ENCODE assay signal across 8 mouse cellular contexts in genomic region chr8:84656641-84657126, GRCm38 (mm10). TPM values are rescaled to one million over a fixed set of nuclear protein-coding genes. Genes with fewer than 3 reads are reported as not detected.
A peak's percentile ranks its signal among the peaks of the same experiment; 100 is the strongest.
DNase-seq lines count a peak whose midpoint lies in the region; ATAC-seq lines count a peak whose summit lies in the region.

No protein-coding gene starts in this region.

- ATAC-seq in erythroid progenitor cell, adult 5-6 weeks (replicated peaks; ENCODE audit: low FRiP score, poor library complexity, severe bottlenecking): peak; percentile 74

- no peaks in the 10 kb centered on the region for H3K9me3 ChIP-seq in midbrain, embryonic 10.5 days (replicated peaks)

- under 1% methylated on average over 23 of the region's 23 CpGs for WGBS in large intestine, adult 2 months
- 2% methylated on average over 23 of the region's 23 CpGs for WGBS in midbrain, embryonic 10.5 days

- intact Hi-C loops in heart, postnatal 14 days (cut with DNase I): no loop called here

- H3K27ac ChIP-seq in midbrain, embryonic 10.5 days (replicated peaks): peak overlapping the region; percentile 91

- H3K36me3 ChIP-seq in midbrain, embryonic 10.5 days: no peaks in the 10 kb centered on the region

- DNase-seq in B cell, adult 2 months: peak; percentile 70 to 74
- DNase-seq in adrenal gland, adult 2 months: peak; percentile 84
- DNase-seq in heart, postnatal 14 days: peak; percentile 76 to 80
- peak; percentile 90 for DNase-seq in large intestine, adult 2 months (ENCODE audit: low read depth, low spot score)
- peak; percentile 72 for DNase-seq in midbrain, embryonic 10.5 days (ENCODE audit: low spot score)
- peak; percentile 70 to 83 for DNase-seq in spleen, postnatal 4 days (ENCODE audit: low spot score in 2 of 2)
- DNase-seq in layer of hippocampus, adult 9-11 months: no peak

- H3K4me1 ChIP-seq in midbrain, embryonic 10.5 days: peaks cover 69% of the 10 kb centered on the region

- H3K4me3 ChIP-seq in midbrain, embryonic 10.5 days: peak overlapping the region; percentile 56

- H3K27me3 ChIP-seq in midbrain, embryonic 10.5 days (ENCODE audit: low read depth, poor library complexity, severe bottlenecking): no peaks in the 10 kb centered on the region

RNA-seq across cellular contexts. Expression of gene Ier2, which starts 6.0 kb away (rescaled TPM):
- total RNA-seq in adrenal gland, adult 2 months (2021): 10 to 100 TPM; 24.9 to 34.8 TPM
- polyA plus RNA-seq in adrenal gland, adult 2 months (2012; rRNA removed): 13.7 and 27.0 TPM in 2 replicates
- total RNA-seq in erythroid progenitor cell, adult 5-6 weeks (2015; ENCODE audit: low replicate concordance): 10.9 and 16.2 TPM in 2 replicates
- 7.6 and 8.1 TPM in 2 replicates for total RNA-seq in erythroid progenitor cell, adult 5-6 weeks (2017; ENCODE audit: low replicate concordance)
- 10 to 100 TPM; 26.2 to 29.4 TPM for total RNA-seq in heart, postnatal 14 days (2021)
- polyA plus RNA-seq in large intestine, adult 2 months (2012; rRNA removed): 28.1 and 39.5 TPM in 2 replicates
- 63.6 and 78.2 TPM in 2 replicates for polyA plus RNA-seq in midbrain, embryonic 10.5 days (2016; fragmentation: Nextera tagmentation; extraction: Ambion mirVana)

RNA-seq across cellular contexts. Expression of gene Trmt1, which starts 29.4 kb away (rescaled TPM):
- 10 to 100 TPM; 57.0 to 68.5 TPM for total RNA-seq in adrenal gland, adult 2 months (2021)
- polyA plus RNA-seq in adrenal gland, adult 2 months (2012; rRNA removed): 150 and 160 TPM in 2 replicates
- total RNA-seq in erythroid progenitor cell, adult 5-6 weeks (2015; ENCODE audit: low replicate concordance): 7.9 and 13.4 TPM in 2 replicates
- 18.4 and 23.1 TPM in 2 replicates for total RNA-seq in erythroid progenitor cell, adult 5-6 weeks (2017; ENCODE audit: low replicate concordance)
- 10 to 100 TPM; 32.5 to 35.2 TPM for total RNA-seq in heart, postnatal 14 days (2021)
- polyA plus RNA-seq in large intestine, adult 2 months (2012; rRNA removed): 58.1 and 68.2 TPM in 2 replicates
- polyA plus RNA-seq in midbrain, embryonic 10.5 days (2016; fragmentation: Nextera tagmentation; extraction: Ambion mirVana): 56.4 and 58.1 TPM in 2 replicates

RNA-seq across cellular contexts. Expression of gene Nacc1, which starts 31.0 kb away (rescaled TPM):
- total RNA-seq in adrenal gland, adult 2 months (2021): 10 to 100 TPM; 78.4 to 80.7 TPM
- polyA plus RNA-seq in adrenal gland, adult 2 months (2012; rRNA removed): 98.7 and 120 TPM in 2 replicates
- 24.3 and 25.6 TPM in 2 replicates for total RNA-seq in erythroid progenitor cell, adult 5-6 weeks (2015; ENCODE audit: low replicate concordance)
- 11.8 and 16.9 TPM in 2 replicates for total RNA-seq in erythroid progenitor cell, adult 5-6 weeks (2017; ENCODE audit: low replicate concordance)
- 10 to 100 TPM; 35.6 to 40.5 TPM for total RNA-seq in heart, postnatal 14 days (2021)
- 71.5 and 96.6 TPM in 2 replicates for polyA plus RNA-seq in large intestine, adult 2 months (2012; rRNA removed)
- 24.8 and 26.3 TPM in 2 replicates for polyA plus RNA-seq in midbrain, embryonic 10.5 days (2016; fragmentation: Nextera tagmentation; extraction: Ambion mirVana)

RNA-seq across cellular contexts. Expression of gene Lyl1, which starts 44.6 kb away (rescaled TPM):
- 1 to 10 TPM; 2.7 to 4.4 TPM for total RNA-seq in adrenal gland, adult 2 months (2021)
- 8.2 and 10.9 TPM in 2 replicates for polyA plus RNA-seq in adrenal gland, adult 2 months (2012; rRNA removed)
- 98.7 and 109 TPM in 2 replicates for total RNA-seq in erythroid progenitor cell, adult 5-6 weeks (2015; ENCODE audit: low replicate concordance)
- 54.7 and 70.5 TPM in 2 replicates for total RNA-seq in erythroid progenitor cell, adult 5-6 weeks (2017; ENCODE audit: low replicate concordance)
- 1 to 10 TPM; 5.8 to 6.7 TPM for total RNA-seq in heart, postnatal 14 days (2021)
- polyA plus RNA-seq in large intestine, adult 2 months (2012; rRNA removed): 6.6 and 7.1 TPM in 2 replicates
- 4.8 and 5.8 TPM in 2 replicates for polyA plus RNA-seq in midbrain, embryonic 10.5 days (2016; fragmentation: Nextera tagmentation; extraction: Ambion mirVana)
